Mouse (Mus musculus): Measurements from ENCODE around the gene Pih1d1.
A peak's percentile ranks its signal among the peaks of the same experiment; 100 is the strongest.
"Not testable (repeated sequence)": the region's sequence is repeated elsewhere in the genome, so short reads cannot be mapped to it uniquely, and the experiment has no call there.

Gene Pih1d1

GRCm38 (mm10) chr7:45167761-45168445 is 13.8 kb downstream of the Pih1d1 start:
- peak in 1 of 2 experiments; percentile 72 for DNase-seq (ENCODE audit: low spot score in 2 of 2)

GRCm38 (mm10) chr7:45168656-45169055 is 14.6 kb downstream of the Pih1d1 start:
- DNase-seq (ENCODE audit: low spot score in 2 of 2) = no peak

GRCm38 (mm10) chr7:45169495-45169894 is 15.4 kb downstream of the Pih1d1 start:
- peak in 1 of 2 experiments; percentile 80 for DNase-seq (ENCODE audit: low spot score in 2 of 2)

- no peak for DNase-seq (ENCODE audit: low spot score in 2 of 2)
Observed at GRCm38 (mm10) chr7:45172974-45173373, 18.9 kb downstream of the Pih1d1 start.

GRCm38 (mm10) chr7:45173772-45174171 is 19.7 kb downstream of the Pih1d1 start:
- not testable (repeated sequence) for DNase-seq (ENCODE audit: low spot score in 2 of 2)

GRCm38 (mm10) chr7:45174567-45175280 is 20.6 kb downstream of the Pih1d1 start:
- DNase-seq (ENCODE audit: low spot score in 2 of 2) = no peak

GRCm38 (mm10) chr7:45175398-45175797 is 21.3 kb downstream of the Pih1d1 start:
- DNase-seq (ENCODE audit: low spot score in 2 of 2) = no peak

GRCm38 (mm10) chr7:45175929-45176328 is 21.8 kb downstream of the Pih1d1 start:
- no peak for DNase-seq (ENCODE audit: low spot score in 2 of 2)

- no peak for DNase-seq (ENCODE audit: low spot score in 2 of 2)
Observed at GRCm38 (mm10) chr7:45176356-45176755, 22.3 kb downstream of the Pih1d1 start.

- no peak for DNase-seq (ENCODE audit: low spot score in 2 of 2)
Observed at GRCm38 (mm10) chr7:45178550-45178949, 24.4 kb downstream of the Pih1d1 start.

GRCm38 (mm10) chr7:45179469-45179868 is 25.4 kb downstream of the Pih1d1 start, which contains the start of gene Gfy:
TSS of gene Gfy (minus strand) at chr7:45179569.
- DNase-seq (ENCODE audit: low spot score in 2 of 2) = no peak

- DNase-seq (ENCODE audit: low spot score in 2 of 2) = no peak
Observed at GRCm38 (mm10) chr7:45180896-45181477, 26.9 kb downstream of the Pih1d1 start, which contains the start of gene Pth2. TSS of gene Pth2 (plus strand) at chr7:45180995.

- no peak for DNase-seq (ENCODE audit: low spot score in 2 of 2)
Observed at GRCm38 (mm10) chr7:45181540-45181939, 27.4 kb downstream of the Pih1d1 start.

- peak; percentile 86 to 88 for DNase-seq (ENCODE audit: low spot score in 2 of 2)
Observed at GRCm38 (mm10) chr7:45182199-45182601, 28.1 kb downstream of the Pih1d1 start.

- DNase-seq (ENCODE audit: low spot score in 2 of 2) = no peak
Observed at GRCm38 (mm10) chr7:45182606-45183005, 28.5 kb downstream of the Pih1d1 start.

GRCm38 (mm10) chr7:45183672-45184071 is 29.6 kb downstream of the Pih1d1 start:
- no peak for DNase-seq (ENCODE audit: low spot score in 2 of 2)

- no peak for DNase-seq (ENCODE audit: low spot score in 2 of 2)
Observed at GRCm38 (mm10) chr7:45185921-45186320, 31.8 kb downstream of the Pih1d1 start.

GRCm38 (mm10) chr7:45189600-45189999 is 35.5 kb downstream of the Pih1d1 start:
- peak; percentile 64 to 74 for DNase-seq (ENCODE audit: low spot score in 2 of 2)

GRCm38 (mm10) chr7:45190186-45190585 is 36.1 kb downstream of the Pih1d1 start:
- DNase-seq (ENCODE audit: low spot score in 2 of 2) = no peak

GRCm38 (mm10) chr7:45191161-45191560 is 37.1 kb downstream of the Pih1d1 start:
- DNase-seq (ENCODE audit: low spot score in 2 of 2) = no peak

- DNase-seq (ENCODE audit: low spot score in 2 of 2) = no peak
Observed at GRCm38 (mm10) chr7:45191803-45192363, 37.8 kb downstream of the Pih1d1 start.

- no peak for DNase-seq (ENCODE audit: low spot score in 2 of 2)
Observed at GRCm38 (mm10) chr7:45192585-45193310, 38.6 kb downstream of the Pih1d1 start.

Data from frontal cortex, postnatal 36 days (tissue).